Mouse (Mus musculus) embryonic fibroblast, embryonic 13.5 days (primary cell): Measurements from ENCODE around the gene Tmie.

Source experiments
- CTCF ChIP-seq: IDR thresholded peaks from 2 replicates; pipeline ENCODE4 v1.5.1; 2011; ENCODE audit warnings: mild to moderate bottlenecking, control low read depth, low read length, moderate library complexity, borderline replicate concordance; ENCODE audit not compliant: insufficient read depth
- POLR2A ChIP-seq: IDR thresholded peaks from 2 replicates; pipeline ENCODE4 v1.6.1; 2011; ENCODE audit warnings: low read depth, mild to moderate bottlenecking, control low read depth, low read length, moderate library complexity

GRCm38 (mm10) chr9:110895507-110895906 lies 15.6 kb upstream of the Tmie start:
- no peak for TF ChIP-seq CTCF
- no peak for TF ChIP-seq POLR2A
